Mouse (Mus musculus) CH12.LX (cell line): ENCODE measurements around the gene Mef2a. TPM values are rescaled to one million over a fixed set of nuclear protein-coding genes. Genes with fewer than 3 reads are reported as not detected.

Source experiments
- DNase-seq: peaks from one replicate; pipeline ENCODE4 v3.0.0-alpha.2; 2013; ENCODE audit errors: extremely low read depth
- H3K27ac ChIP-seq: 2 replicates; pipeline ENCODE4 v1.5.1; 2012; ENCODE audit warnings: low read depth, mild to moderate bottlenecking, control low read depth, moderate library complexity; ENCODE audit not compliant: insufficient read depth
- H3K27me3 ChIP-seq: replicated peaks from 2 replicates; pipeline ENCODE3; 2012; ENCODE audit warnings: inconsistent platforms
- H3K36me3 ChIP-seq, 2 experiments: replicated peaks in 1 of 2; 2 replicates each; pipeline versions ENCODE3 to v1.6.1; 2012; ENCODE audit warnings: inconsistent platforms in 1 of 2, low read length in 1 of 2, mild to moderate bottlenecking in 1 of 2, mixed read lengths in 1 of 2, moderate library complexity in 1 of 2; ENCODE audit not compliant: control insufficient read depth in 1 of 2, insufficient read depth in 1 of 2
- H3K4me1 ChIP-seq, 2 experiments: 2 replicates each; pipeline ENCODE4 v1.6.1; 2012; ENCODE audit warnings: inconsistent platforms in 1 of 2, moderate library complexity in 1 of 2; ENCODE audit not compliant: insufficient read depth in 2 of 2, control insufficient read depth in 1 of 2
- H3K4me2 ChIP-seq: 2 replicates; pipeline ENCODE4 v1.6.1; 2012; ENCODE audit warnings: low read depth, mild to moderate bottlenecking, control low read depth; ENCODE audit not compliant: poor library complexity, insufficient read depth, severe bottlenecking
- H3K4me3 ChIP-seq, 3 experiments: fragments of 150-350 bp in 1 of 3; sonication (generic) in 1 of 3; replicated peaks in 1 of 3; 2 replicates each; pipeline versions ENCODE3 to v1.5.1; 2011 to 2012; ENCODE audit warnings: low read depth in 2 of 3, low read length in 2 of 3, mild to moderate bottlenecking in 2 of 3, moderate library complexity in 2 of 3, control low read depth in 1 of 3, improper control_type of control experiment in 1 of 3, inconsistent platforms in 1 of 3, mixed read lengths in 1 of 3; ENCODE audit not compliant: poor library complexity in 1 of 3
- H3K79me2 ChIP-seq: replicated peaks from 2 replicates; pipeline ENCODE4 v1.6.1; 2012; ENCODE audit warnings: mild to moderate bottlenecking, moderate library complexity; ENCODE audit not compliant: control insufficient read depth, poor library complexity, insufficient read depth, severe bottlenecking; ENCODE audit errors: extremely low read depth
- H3K9ac ChIP-seq: 2 replicates; pipeline ENCODE4 v1.6.1; 2012; ENCODE audit warnings: low read depth, mild to moderate bottlenecking, control low read depth, moderate library complexity; ENCODE audit not compliant: insufficient read depth
- H3K9me3 ChIP-seq: replicated peaks from 2 replicates; pipeline ENCODE3; 2012; ENCODE audit warnings: low read length, inconsistent platforms, mixed read lengths
- CHD2 ChIP-seq: IDR thresholded peaks from 2 replicates; pipeline ENCODE4 v1.6.1; 2011; ENCODE audit warnings: low read length, improper control_type of control experiment
- E2F4 ChIP-seq: IDR thresholded peaks from 2 replicates; pipeline ENCODE4 v1.6.1; 2011; ENCODE audit warnings: low read depth, low read length, improper control_type of control experiment; ENCODE audit not compliant: insufficient replicate concordance
- ETS1 ChIP-seq: conservative IDR thresholded peaks from 2 replicates; pipeline ENCODE4 v1.6.1; 2012; ENCODE audit warnings: low read depth, mild to moderate bottlenecking, inconsistent platforms, low read length, improper control_type of control experiment, moderate library complexity
- HCFC1 ChIP-seq: IDR thresholded peaks from 2 replicates; pipeline ENCODE4 v1.6.1; 2012; ENCODE audit warnings: low read depth, mild to moderate bottlenecking, inconsistent platforms, low read length, improper control_type of control experiment
- IRF4 ChIP-seq: IDR thresholded peaks from 2 replicates; pipeline ENCODE4 v1.6.1; 2014; ENCODE audit warnings: low read depth, mild to moderate bottlenecking, inconsistent platforms, low read length, improper control_type of control experiment
- JUN ChIP-seq: IDR thresholded peaks from 2 replicates; pipeline ENCODE4 v1.6.1; 2011; ENCODE audit warnings: low read depth, mild to moderate bottlenecking, low read length, improper control_type of control experiment, moderate library complexity; ENCODE audit not compliant: insufficient read depth
- MAZ ChIP-seq: IDR thresholded peaks from 2 replicates; pipeline ENCODE4 v1.6.1; 2012; ENCODE audit warnings: low read depth, mild to moderate bottlenecking, inconsistent platforms, low read length, improper control_type of control experiment, moderate library complexity
- MYC ChIP-seq: IDR thresholded peaks from 2 replicates; pipeline ENCODE4 v1.6.1; 2011; ENCODE audit warnings: low read depth, mild to moderate bottlenecking, improper control_type of control experiment, low read length
- POLR2AphosphoS2 ChIP-seq: IDR thresholded peaks from 2 replicates; pipeline ENCODE4 v1.6.1; 2011; ENCODE audit warnings: low read depth, low read length, improper control_type of control experiment
- SIN3A ChIP-seq: IDR thresholded peaks from 2 replicates; pipeline ENCODE4 v1.6.1; 2012; ENCODE audit warnings: low read length, improper control_type of control experiment, inconsistent platforms
- ZNF384 ChIP-seq: IDR thresholded peaks from 2 replicates; pipeline ENCODE4 v1.6.1; 2012; ENCODE audit warnings: low read depth, low read length, improper control_type of control experiment, inconsistent platforms
- dilution Hi-C: fragments of 300-500 bp; cut with MboI; formaldehyde crosslinking; loops from 2 replicates; pipeline ENCODE4 v1.14.3; 2020; ENCODE audit warnings: low sequenced_read_pairs; ENCODE audit not compliant: extremely low pct_unique_long_range_greater_than_20kb, extremely low pct_ligation_motif_present
- in situ Hi-C: fragments of 300-500 bp; cut with MboI; formaldehyde crosslinking; loops from 3 replicates; pipeline ENCODE4 v1.14.3; 2019; ENCODE audit warnings: low sequenced_read_pairs, low pct_ligation_motif_present, low pct_unique_long_range_greater_than_20kb, mixed read lengths
- polyA plus RNA-seq: library from polyadenylated mRNA; unstranded; fragments of >175 nt; gene quantifications from 2 replicates; pipeline ENCODE4 v1.2.1, GENCODE M21; 2012; ENCODE audit warnings: low read depth; ENCODE audit not compliant: insufficient read length
- total RNA-seq, 2 experiments: library from RNA; depleted of rRNA; stranded (reverse); fragments of 300-350 nt in 1 of 2; fragments of >200 nt in 1 of 2; gene quantifications; 2 replicates each; pipeline ENCODE4 v1.2.3; 2012 to 2014

Mef2a gene
- total and polyA plus RNA-seq, 3 experiments: 40.1 to 100 (median 42.2) TPM

- Histone ChIP-seq H3K27me3 (peaks cover 32% of the 10 kb centered on the region), H3K79me2 (no peaks in the 10 kb centered on the region), H3K4me3 (no peak overlapping the region), H3K9ac (no peak overlapping the region), H3K27ac (no peak overlapping the region), H3K4me1 (peaks cover 0 to 9% of the 10 kb centered on the region in 2 experiments; a peak in 1 of 4 replicates), H3K9me3 (no peaks in the 10 kb centered on the region), H3K4me2 (no peak overlapping the region), H3K36me3 (no peaks in the 10 kb centered on the region)
- dilution Hi-C loops (no loop called here), in situ Hi-C loops (loop anchor here (25.0 kb wide), 1 partner anchor 376 kb away; the partner anchor contains the start of gene Adamts17)
- no peak for TF ChIP-seq MAZ
- DNase-seq: no peak
These were observed 159.1 kb downstream of the Mef2a start for GRCm38 (mm10) chr7:67213589-67213988.

- dilution Hi-C loops (no loop called here), in situ Hi-C loops (loop anchor here (25.0 kb wide), 1 partner anchor 375 kb away; the partner anchor contains the start of gene Adamts17)
- Histone ChIP-seq H3K79me2 (no peaks in the 10 kb centered on the region), H3K9ac (no peak overlapping the region), H3K4me2 (no peak overlapping the region), H3K9me3 (no peaks in the 10 kb centered on the region), H3K27ac (no peak overlapping the region)
- TF ChIP-seq SIN3A: no peak
- no peak for TF ChIP-seq HCFC1
- no peak for TF ChIP-seq POLR2AphosphoS2
- no peak for TF ChIP-seq IRF4
- no peak for TF ChIP-seq MYC
- TF ChIP-seq E2F4: no peak
- no peak for TF ChIP-seq ETS1
- TF ChIP-seq, all 38 proteins: peak for 0
- Histone ChIP-seq H3K27me3 (peaks cover 39% of the 10 kb centered on the region), H3K4me3 (no peak overlapping the region), H3K36me3 (no peaks in the 10 kb centered on the region), H3K4me1 (peaks cover 0 to 6% of the 10 kb centered on the region in 2 experiments; a peak in 1 of 4 replicates)
- no peak for DNase-seq
These were observed 160.7 kb downstream of the Mef2a start for GRCm38 (mm10) chr7:67211971-67212370.

- Histone ChIP-seq H3K4me1 (no peaks in the 10 kb centered on the region), H3K27me3 (peaks cover 40% of the 10 kb centered on the region), H3K4me3 (no peak overlapping the region), H3K36me3 (no peaks in the 10 kb centered on the region), H3K27ac (no peak overlapping the region), H3K79me2 (no peaks in the 10 kb centered on the region), H3K4me2 (no peak overlapping the region), H3K9me3 (no peaks in the 10 kb centered on the region)
- in situ Hi-C loops: loop anchor here (25.0 kb wide), 1 partner anchor 374 kb away; the partner anchor contains the start of gene Adamts17
- DNase-seq: no peak
- TF ChIP-seq ZNF384: no peak
- no peak for TF ChIP-seq JUN
- no peak for TF ChIP-seq CHD2
- TF ChIP-seq, all 38 proteins: peak for 0
- no peak overlapping the region for H3K9ac ChIP-seq
- dilution Hi-C loops: no loop called here
These were observed 161.3 kb downstream of the Mef2a start for GRCm38 (mm10) chr7:67211341-67211740.
